Mouse (Mus musculus): ENCODE results near the gene N4bp2l2. TPM values are rescaled to one million over a fixed set of nuclear protein-coding genes. Genes with fewer than 3 reads are reported as not detected.

The N4bp2l2 gene
- polyA plus RNA-seq, 2 experiments: 12.3 to 25.1 TPM

- Histone ChIP-seq H3K9ac (replicated peaks) (peak overlapping the region; percentile 28; the same call in 1 of the 2 replicates), H3K4me3 (ENCODE audit: insufficient read depth in 1 of 2, low read depth in 2 of 2, low read length in 2 of 2) (peak overlapping the region; percentile 84), H3K36me3 (replicated peaks; ENCODE audit: control insufficient read depth, insufficient read depth, low read depth) (no peaks in the 10 kb centered on the region; the same call in 1 of the 2 replicates), H3K9me3 (ENCODE audit: control insufficient read depth, low read length) (no peaks in the 10 kb centered on the region), H3K4me1 (replicated peaks; ENCODE audit: control insufficient read depth in 2 of 2, insufficient read depth in 2 of 2, low read length in 1 of 2) (peaks cover 4 to 18% of the 10 kb centered on the region in 2 experiments; a peak in 3 of 4 replicates), H3K27me3 (ENCODE audit: control insufficient read depth, insufficient read depth, low read length) (no peaks in the 10 kb centered on the region), H3K27ac (peak overlapping the region; percentile 58; the same call in 1 of the 2 replicates), H3K4me2 (ENCODE audit: low read depth) (peak overlapping the region; percentile 94)
- ATAC-seq (ENCODE audit: insufficient read depth) (no peak), DNase-seq (ENCODE audit: low read depth in 3 of 3, low spot score in 3 of 3) (no peak)
- WGBS (ENCODE audit: insufficient replicate concordance): 49% methylated on average over 13 of the region's 13 CpGs
- TF ChIP-seq CTCF (IDR thresholded peaks at IDR 0.05; ENCODE audit: low read depth) (no peak), EP300 (IDR thresholded peaks at IDR 0.05; ENCODE audit: low read depth) (no peak)
Measured at GRCm38 (mm10) chr5:150592186-150592903, 73.6 kb downstream of the N4bp2l2 start.

GRCm38 (mm10) chr5:150589945-150590344, 76.0 kb downstream of the N4bp2l2 start:
- no peak overlapping the region for H3K27ac ChIP-seq
- TF ChIP-seq CTCF (IDR thresholded peaks at IDR 0.05; ENCODE audit: low read depth) (no peak), EP300 (IDR thresholded peaks at IDR 0.05; ENCODE audit: low read depth) (no peak)
- no peaks in the 10 kb centered on the region; the same call in 1 of the 2 replicates for H3K36me3 ChIP-seq (replicated peaks; ENCODE audit: control insufficient read depth, insufficient read depth, low read depth)
- ATAC-seq (ENCODE audit: insufficient read depth): no peak
- H3K4me1 ChIP-seq (replicated peaks; ENCODE audit: control insufficient read depth in 2 of 2, insufficient read depth in 2 of 2, low read length in 1 of 2): peaks cover 7 to 18% of the 10 kb centered on the region in 2 experiments
- no peak overlapping the region for H3K4me3 ChIP-seq (ENCODE audit: insufficient read depth in 1 of 2, low read depth in 2 of 2, low read length in 2 of 2)
- H3K9me3 ChIP-seq (ENCODE audit: control insufficient read depth, low read length): no peaks in the 10 kb centered on the region
- no peaks in the 10 kb centered on the region for H3K27me3 ChIP-seq (ENCODE audit: control insufficient read depth, insufficient read depth, low read length)
- no peak overlapping the region for H3K4me2 ChIP-seq (ENCODE audit: low read depth)
- no peak overlapping the region for H3K9ac ChIP-seq (replicated peaks)
- no peak for DNase-seq (ENCODE audit: low read depth in 3 of 3, low spot score in 3 of 3)
- WGBS (ENCODE audit: insufficient replicate concordance): 76% methylated on average over 2 of the region's 2 CpGs

GRCm38 (mm10) chr5:150584337-150584729, 81.7 kb downstream of the N4bp2l2 start:
- H3K27ac ChIP-seq: no peak overlapping the region
- peaks cover 15 to 33% of the 10 kb centered on the region in 2 experiments for H3K4me1 ChIP-seq (replicated peaks; ENCODE audit: control insufficient read depth in 2 of 2, insufficient read depth in 2 of 2, low read length in 1 of 2)
- H3K9me3 ChIP-seq (ENCODE audit: control insufficient read depth, low read length): no peaks in the 10 kb centered on the region
- no peaks in the 10 kb centered on the region for H3K36me3 ChIP-seq (replicated peaks; ENCODE audit: control insufficient read depth, insufficient read depth, low read depth)
- H3K27me3 ChIP-seq (ENCODE audit: control insufficient read depth, insufficient read depth, low read length): no peaks in the 10 kb centered on the region
- DNase-seq (ENCODE audit: low read depth in 3 of 3, low spot score in 3 of 3): no peak
- peak; percentile 27; the same call in 1 of the 2 replicates for TF ChIP-seq CTCF (IDR thresholded peaks at IDR 0.05; ENCODE audit: low read depth)
- TF ChIP-seq EP300 (IDR thresholded peaks at IDR 0.05; ENCODE audit: low read depth): no peak
- 0 out of 2 replicates have a peak, but pooled peaks have one; percentile 18 for ATAC-seq (ENCODE audit: insufficient read depth)
- H3K9ac ChIP-seq (replicated peaks): no peak overlapping the region
- 51% methylated on average over 6 of the region's 6 CpGs for WGBS (ENCODE audit: insufficient replicate concordance)
- no peak overlapping the region for H3K4me2 ChIP-seq (ENCODE audit: low read depth)
- no peak overlapping the region for H3K4me3 ChIP-seq (ENCODE audit: insufficient read depth in 1 of 2, low read depth in 2 of 2, low read length in 2 of 2)

- Histone ChIP-seq H3K27ac (no peak overlapping the region), H3K4me2 (ENCODE audit: low read depth) (no peak overlapping the region), H3K4me1 (replicated peaks; ENCODE audit: control insufficient read depth in 2 of 2, insufficient read depth in 2 of 2, low read length in 1 of 2) (peaks cover 21 to 38% of the 10 kb centered on the region in 2 experiments), H3K9ac (replicated peaks) (0 out of 2 replicates have a peak overlapping the region, but pooled peaks have one; percentile 3), H3K9me3 (ENCODE audit: control insufficient read depth, low read length) (no peaks in the 10 kb centered on the region), H3K27me3 (ENCODE audit: control insufficient read depth, insufficient read depth, low read length) (no peaks in the 10 kb centered on the region), H3K4me3 (ENCODE audit: insufficient read depth in 1 of 2, low read depth in 2 of 2, low read length in 2 of 2) (no peak overlapping the region), H3K36me3 (replicated peaks; ENCODE audit: control insufficient read depth, insufficient read depth, low read depth) (no peaks in the 10 kb centered on the region)
- ATAC-seq (ENCODE audit: insufficient read depth): 0 out of 2 replicates have a peak, but pooled peaks have one; percentile 6
- no peak for DNase-seq (ENCODE audit: low read depth in 3 of 3, low spot score in 3 of 3)
- no peak for TF ChIP-seq EP300 (IDR thresholded peaks at IDR 0.05; ENCODE audit: low read depth)
- WGBS (ENCODE audit: insufficient replicate concordance): 53% methylated on average over 5 of the region's 5 CpGs
Measured at GRCm38 (mm10) chr5:150583622-150584336, 82.2 kb downstream of the N4bp2l2 start.

- Histone ChIP-seq H3K27me3 (ENCODE audit: control insufficient read depth, insufficient read depth, low read length) (no peaks in the 10 kb centered on the region), H3K4me3 (ENCODE audit: insufficient read depth in 1 of 2, low read depth in 2 of 2, low read length in 2 of 2) (no peak overlapping the region), H3K4me1 (replicated peaks; ENCODE audit: control insufficient read depth in 2 of 2, insufficient read depth in 2 of 2, low read length in 1 of 2) (peaks cover 27 to 44% of the 10 kb centered on the region in 2 experiments), H3K9me3 (ENCODE audit: control insufficient read depth, low read length) (no peaks in the 10 kb centered on the region), H3K9ac (replicated peaks) (no peak overlapping the region), H3K4me2 (ENCODE audit: low read depth) (no peak overlapping the region), H3K27ac (no peak overlapping the region), H3K36me3 (replicated peaks; ENCODE audit: control insufficient read depth, insufficient read depth, low read depth) (no peaks in the 10 kb centered on the region)
- TF ChIP-seq EP300 (IDR thresholded peaks at IDR 0.05; ENCODE audit: low read depth) (no peak), CTCF (IDR thresholded peaks at IDR 0.05; ENCODE audit: low read depth) (no peak)
- 66% methylated on average over 5 of the region's 5 CpGs for WGBS (ENCODE audit: insufficient replicate concordance)
- no peak for ATAC-seq (ENCODE audit: insufficient read depth)
- DNase-seq (ENCODE audit: low read depth in 3 of 3, low spot score in 3 of 3): no peak
Measured at GRCm38 (mm10) chr5:150583181-150583580, 82.8 kb downstream of the N4bp2l2 start.

Measured in liver, embryonic 14.5 days (tissue).